Mouse (Mus musculus) kidney, postnatal 36 days (tissue): ENCODE results near the gene Plb1.
A peak's percentile ranks its signal among the peaks of the same experiment; 100 is the strongest.

Source experiments
- DNase-seq, 2 experiments: peaks; one replicate each; pipeline ENCODE4 v3.0.0; 2021 to 2022; ENCODE audit warnings: mixed read lengths in 2 of 2

Gene Plb1

DNA sequence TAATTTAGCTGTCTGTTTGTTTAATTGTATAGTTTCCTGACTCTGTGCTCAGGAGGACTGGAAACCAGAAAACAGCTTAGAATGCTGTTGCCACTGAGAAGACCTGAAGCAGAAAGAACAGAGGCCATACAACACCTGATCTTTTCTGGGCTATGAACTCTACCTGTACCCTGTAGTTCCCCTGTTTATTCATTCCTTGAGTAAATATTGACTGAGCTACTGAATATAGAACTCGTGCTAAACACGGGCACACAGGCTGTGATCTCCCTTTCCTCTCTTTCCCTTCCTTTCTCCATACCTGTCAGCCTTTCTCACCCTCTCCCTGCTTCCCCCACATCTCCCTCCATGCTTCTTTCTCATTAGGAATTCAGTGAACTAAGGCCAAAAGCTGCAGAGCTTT is 168.4 kb downstream of the Plb1 start:
- DNase-seq = no peak

DNA sequence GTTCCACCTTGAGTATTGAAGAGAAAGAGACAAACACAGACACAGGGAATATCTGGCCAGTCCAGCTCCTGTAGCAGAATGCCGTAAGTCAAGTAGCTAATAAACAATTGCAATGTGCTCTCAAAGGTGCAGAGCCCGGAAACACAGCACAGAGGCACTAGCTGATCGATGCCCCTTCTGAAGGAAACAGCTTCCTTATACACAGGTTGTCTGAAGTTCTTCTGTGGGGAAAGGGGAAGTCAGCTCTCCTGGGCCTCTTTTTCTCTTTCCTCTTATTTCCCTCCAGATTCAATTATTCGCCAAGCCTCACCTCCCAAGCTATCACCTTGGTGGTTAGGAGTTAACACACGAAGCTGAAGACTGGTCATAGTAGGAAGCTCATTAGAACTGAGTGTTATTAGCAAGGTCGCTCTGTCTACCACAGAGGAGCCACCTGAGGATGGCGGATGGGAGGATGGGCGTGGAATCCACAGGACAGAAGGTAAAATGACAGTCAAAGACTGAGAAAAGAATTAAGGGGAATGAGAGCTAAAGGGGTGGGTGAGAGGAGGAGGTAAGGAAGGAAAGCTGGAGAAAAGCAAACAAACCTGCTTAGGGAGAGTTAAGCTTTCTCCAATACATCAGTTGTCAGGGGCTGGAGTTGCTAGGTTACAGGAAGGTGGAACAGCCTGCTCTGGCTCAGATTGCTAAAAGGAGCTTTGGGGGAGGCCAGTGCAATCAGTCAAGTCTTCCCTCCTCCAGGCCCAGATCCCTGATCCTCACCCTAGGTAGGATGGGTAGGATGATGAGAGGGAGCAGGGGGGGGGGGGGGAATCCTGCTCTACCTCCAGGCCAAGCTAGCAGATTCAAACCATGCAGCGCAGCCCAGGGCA is 170.8 kb downstream of the Plb1 start:
- no peak for DNase-seq

DNA sequence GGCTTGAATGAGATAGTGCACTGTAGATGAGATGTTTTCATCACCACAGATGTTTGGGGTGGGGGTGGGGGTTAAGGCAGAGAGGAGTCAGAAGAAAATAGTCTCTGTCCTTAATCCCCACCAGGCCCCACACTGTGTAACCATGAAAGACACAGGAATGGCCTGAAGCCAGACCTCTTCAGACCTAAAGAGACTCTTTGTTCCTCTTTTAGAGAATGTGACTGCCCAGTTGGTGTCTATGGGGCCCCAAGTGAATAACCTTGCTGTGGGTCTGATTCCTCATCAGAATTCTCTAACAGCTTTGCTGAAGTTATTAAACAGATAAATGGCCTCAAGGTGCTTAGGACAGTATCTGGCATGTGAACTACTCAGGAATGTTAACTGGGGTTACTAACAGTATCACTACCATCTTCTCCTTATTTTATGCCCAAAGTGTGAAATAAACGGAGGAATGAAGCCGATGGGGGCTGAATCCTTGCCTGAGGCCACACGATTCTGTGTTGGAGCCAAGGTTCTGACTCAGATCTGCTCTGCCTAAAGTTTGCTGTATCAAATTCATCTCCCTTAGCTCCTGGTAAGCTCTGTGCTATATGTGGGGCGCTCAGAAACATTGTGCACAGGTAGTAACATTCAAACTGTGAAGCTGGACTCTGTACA is 172.8 kb downstream of the Plb1 start:
- no peak for DNase-seq

DNA sequence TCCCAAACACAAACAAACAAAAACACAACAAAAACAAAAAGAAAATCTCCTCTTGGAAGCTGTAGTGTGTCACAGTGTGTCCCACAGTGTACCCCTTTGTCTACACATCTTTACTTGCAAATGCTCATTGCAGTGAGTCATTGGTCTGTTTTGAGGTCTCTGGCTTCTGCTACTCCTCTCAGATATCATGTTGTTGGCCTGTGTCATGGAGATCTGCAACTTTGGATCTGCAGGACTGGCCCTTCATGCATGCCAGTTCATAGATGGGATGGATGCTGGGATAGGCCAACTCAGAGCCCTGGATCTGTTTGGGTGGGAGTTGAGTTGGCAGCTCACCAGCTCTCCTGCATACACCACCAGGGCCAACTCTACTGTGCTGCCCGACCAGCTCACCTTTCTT is 176.3 kb downstream of the Plb1 start:
- DNase-seq = no peak

DNA sequence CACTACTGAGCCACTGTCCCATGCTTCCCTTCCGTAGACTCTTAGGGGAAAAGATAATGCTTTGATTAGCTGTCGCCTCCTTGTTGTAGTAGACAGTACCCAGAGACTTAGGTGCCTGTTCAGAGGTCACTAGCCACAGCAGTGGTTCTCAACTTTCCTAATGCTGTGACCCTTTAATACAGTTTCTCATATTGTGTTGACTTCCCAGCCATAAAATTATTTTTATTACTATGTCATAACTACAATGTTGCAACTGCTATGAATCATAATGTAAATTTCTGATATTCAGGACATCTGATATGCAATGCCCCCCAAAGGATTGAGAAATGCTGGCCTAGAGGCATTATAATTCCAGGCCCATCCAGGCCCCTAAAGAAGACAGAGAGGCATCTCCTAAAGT is 177.2 kb downstream of the Plb1 start:
- no peak for DNase-seq

DNA sequence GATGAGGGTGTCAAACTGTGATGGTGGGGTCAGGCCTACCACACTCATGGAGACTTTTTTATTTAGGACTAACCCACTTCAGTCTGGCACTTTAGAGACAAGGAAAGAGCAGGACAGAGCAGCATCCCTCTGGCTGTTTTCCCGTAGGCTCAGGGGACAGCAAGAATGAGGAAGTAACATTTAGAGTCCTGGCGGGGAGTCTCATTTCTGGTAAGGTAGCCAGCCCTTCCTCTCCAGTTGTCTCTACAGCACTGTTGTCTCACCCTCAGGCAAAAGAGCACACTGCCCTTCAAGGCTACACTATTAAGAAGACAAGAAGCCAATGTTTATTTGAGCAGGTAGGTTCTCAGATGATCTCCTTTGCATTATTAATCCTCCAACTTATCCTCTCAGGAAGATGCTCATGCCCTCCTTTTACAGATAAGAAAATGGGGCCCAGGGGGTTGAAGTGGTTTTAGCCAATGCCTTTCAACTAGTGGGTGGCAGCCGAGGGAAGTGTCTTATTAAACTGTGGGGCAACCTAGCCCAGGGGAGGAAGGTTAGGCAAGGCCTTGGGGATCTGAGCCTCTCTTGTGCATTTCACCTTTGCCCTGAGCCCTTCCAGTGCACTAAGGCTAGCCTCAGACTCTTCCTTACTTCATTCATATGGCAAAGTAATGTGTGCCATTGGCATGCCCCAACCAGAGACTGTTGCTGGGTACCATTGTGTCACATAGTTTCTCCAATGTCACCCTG is 178.6 kb downstream of the Plb1 start:
- no peak for DNase-seq

DNA sequence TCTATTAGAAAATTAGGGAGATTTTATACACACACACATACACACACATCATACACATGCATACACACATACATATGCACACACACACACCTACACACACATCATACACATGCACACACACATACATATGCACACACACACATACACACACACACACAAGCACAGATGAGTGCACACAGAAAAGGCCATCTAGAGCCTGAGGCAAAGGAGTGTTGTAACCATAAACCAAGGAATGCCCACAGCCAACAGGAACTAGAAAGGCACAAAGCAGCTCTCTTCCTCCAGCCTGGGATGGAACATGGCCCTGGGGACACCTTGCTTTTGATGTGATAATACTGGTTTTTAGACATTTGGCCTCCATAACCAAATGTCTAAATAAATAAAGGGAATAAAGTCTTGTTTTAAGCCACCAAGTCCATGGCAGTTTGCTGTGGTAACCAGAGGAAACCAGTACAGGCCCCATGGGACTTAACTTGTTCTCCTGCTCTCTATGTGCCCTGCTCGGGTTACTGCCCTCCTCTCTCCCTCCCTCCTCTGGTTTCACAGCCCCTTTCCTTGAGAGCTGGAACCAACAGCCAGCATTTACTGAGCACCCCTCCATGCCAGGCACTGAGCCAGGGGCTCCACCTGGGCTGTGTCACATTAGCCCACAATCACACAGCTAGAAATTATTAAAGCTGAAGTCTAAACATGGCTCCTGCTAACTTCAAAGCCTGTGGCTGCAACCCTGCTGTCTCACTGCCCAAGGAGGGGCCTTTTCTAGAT is 179.9 kb downstream of the Plb1 start:
- DNase-seq = peak; percentile 27 to 46

DNA sequence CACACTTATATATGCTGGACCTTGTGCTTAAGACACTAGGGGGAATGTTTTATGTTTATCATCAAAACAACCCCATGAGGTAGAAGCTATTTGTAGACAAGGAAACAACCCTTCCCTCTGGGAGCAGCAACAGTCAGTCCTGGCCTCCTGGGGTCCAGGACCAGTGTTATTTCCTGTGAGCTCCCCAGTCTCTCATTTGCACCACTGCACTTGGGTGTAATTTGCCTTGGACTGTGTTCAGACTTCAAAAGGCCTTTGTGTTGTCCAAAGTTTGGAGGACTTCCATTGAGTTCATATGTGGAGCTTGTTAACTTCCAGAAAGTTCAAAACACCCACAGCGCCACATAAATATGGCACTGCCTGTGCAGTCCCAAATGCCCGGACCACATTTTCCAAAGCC is 180.6 kb downstream of the Plb1 start:
- DNase-seq = peak in 1 of 2 experiments; percentile 25

DNA sequence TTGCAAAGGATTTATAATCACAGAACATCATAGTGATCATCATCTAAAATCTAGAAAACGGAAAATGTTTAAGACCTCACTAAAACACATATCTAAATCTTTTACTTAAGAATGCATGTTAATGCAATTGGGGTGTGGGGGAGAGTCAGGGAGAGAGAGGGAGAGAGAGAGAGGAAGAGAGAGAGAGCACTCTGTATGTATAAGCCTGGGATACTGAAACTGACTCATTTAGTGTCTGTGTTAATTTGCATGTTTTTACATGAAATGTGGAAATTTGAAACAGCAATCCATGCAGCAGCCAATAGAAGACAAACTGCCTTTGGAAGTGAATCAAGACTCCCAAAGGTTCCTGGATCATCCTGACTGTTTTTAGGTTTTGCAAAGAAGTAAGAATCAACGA is 181.1 kb downstream of the Plb1 start:
- DNase-seq = no peak

DNA sequence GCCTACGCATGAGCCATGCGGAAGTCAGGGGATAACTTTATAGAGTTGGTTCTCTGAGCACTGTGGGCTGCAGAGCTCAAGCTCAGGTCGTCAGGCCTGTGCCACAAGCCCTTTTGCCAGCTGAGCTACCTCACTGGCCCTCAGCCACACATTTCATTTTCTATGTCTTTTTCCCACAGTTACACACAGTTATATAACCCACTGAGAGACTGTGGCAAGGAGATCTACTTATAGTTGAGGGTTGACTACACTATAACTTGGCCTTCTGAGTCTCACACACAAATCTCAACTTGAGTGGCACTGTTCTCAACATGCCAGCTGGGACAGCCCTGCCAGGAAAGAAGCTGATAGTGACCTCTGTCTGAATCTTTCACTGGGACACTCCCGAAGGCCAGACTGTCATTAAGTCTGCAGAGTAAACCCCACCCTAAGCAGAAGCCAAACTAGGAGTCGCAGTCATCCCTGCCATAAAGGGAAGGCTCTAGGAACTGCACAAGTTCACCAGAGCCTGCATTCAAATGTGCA is 182.0 kb downstream of the Plb1 start:
- no peak for DNase-seq

DNA sequence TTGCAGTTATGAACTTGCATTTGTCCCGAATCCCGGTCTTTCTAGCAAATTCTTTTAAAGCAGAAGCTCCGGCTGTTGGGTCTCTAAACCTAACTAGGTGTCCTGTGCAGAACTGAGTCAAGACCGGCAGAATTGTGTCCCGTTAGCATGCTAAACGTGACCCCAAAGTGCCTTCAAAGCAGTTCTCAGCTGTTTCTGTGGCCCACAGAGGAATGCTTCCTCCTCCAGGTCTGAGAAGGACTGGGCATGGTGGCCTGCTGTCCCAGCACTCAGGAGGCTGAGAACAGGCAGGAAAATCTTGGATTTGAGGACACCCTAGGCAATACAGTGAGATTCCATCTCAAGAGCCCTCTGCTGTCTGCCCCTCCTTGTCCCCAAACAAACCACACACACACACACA is 183.0 kb downstream of the Plb1 start:
- DNase-seq = no peak
